Mouse (Mus musculus): Measurements from ENCODE around the gene Mertk. TPM values are rescaled to one million over a fixed set of nuclear protein-coding genes. Genes with fewer than 3 reads are reported as not detected.
"Not testable (repeated sequence)": the region's sequence is repeated elsewhere in the genome, so short reads cannot be mapped to it uniquely, and the experiment has no call there.

Mertk gene
- polyA plus RNA-seq (2016; fragmentation: Nextera tagmentation; extraction: Ambion mirVana), result 14.5 and 22.3 TPM in 2 replicates

GRCm38 (mm10) chr2:128698693-128699181 lies at the start of gene Mertk:
Mertk (plus strand) TSS chr2:128698956.
- DNase-seq (ENCODE audit: low spot score), result peak; percentile 91
- Histone ChIP-seq H3K27ac (peak within 1 kb of the TSS; percentile 92), H3K4me3 (peak within 1 kb of the TSS; percentile 76), H3K36me3 (peaks cover 33% of the 10 kb centered on the region), H3K9me3 (replicated peaks) (no peaks in the 10 kb centered on the region), H3K27me3 (ENCODE audit: low read depth, poor library complexity, severe bottlenecking) (no peaks in the 10 kb centered on the region), H3K4me1 (peaks cover 24% of the 10 kb centered on the region)
- WGBS, result under 1% methylated on average over 30 of the region's 30 CpGs

GRCm38 (mm10) chr2:128680661-128681060 lies 18.1 kb upstream of the Mertk start:
- peaks cover 100% of the 10 kb centered on the region for H3K36me3 ChIP-seq
- no peaks in the 10 kb centered on the region for H3K27me3 ChIP-seq (ENCODE audit: low read depth, poor library complexity, severe bottlenecking)
- H3K4me3 ChIP-seq, result no peak overlapping the region
- DNase-seq (ENCODE audit: low spot score), result no peak
- 86% methylated on average over 4 of the region's 4 CpGs for WGBS
- H3K27ac ChIP-seq, result no peak overlapping the region
- H3K9me3 ChIP-seq (replicated peaks), result no peaks in the 10 kb centered on the region
- peaks cover 4% of the 10 kb centered on the region for H3K4me1 ChIP-seq

DNA sequence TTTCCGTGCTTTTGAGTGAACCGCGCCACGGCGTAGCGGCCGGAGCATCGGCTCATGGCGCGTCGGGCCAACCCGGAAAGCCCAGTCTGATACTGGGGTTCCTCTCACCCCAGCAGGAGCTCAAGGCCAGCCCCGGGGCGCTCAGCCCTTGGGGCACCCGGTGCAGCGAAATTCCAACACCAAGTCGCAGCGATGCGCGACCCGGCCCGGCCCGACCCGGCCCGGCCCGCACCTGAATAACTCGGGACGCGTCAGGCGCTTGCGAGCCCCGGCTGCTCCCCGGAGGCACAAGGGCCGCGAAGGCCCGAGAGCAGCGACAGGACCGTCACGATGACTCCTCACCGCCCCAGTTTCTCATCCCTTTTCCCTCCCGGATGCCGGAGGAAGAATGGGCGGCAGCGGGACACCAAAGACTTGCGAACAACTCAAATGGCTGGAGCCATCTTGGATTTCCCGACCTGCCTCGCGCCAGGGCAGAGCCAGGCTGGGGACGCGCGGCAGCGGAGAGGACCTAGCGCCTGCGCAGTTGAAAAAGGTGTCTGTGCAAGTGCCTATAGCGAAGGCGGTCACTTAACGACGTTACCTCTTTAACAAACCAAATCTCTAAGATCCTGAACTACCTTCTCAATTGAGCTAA lies 11.7 kb upstream of the Mertk start, which contains the start of gene Anapc1:
Gene Anapc1 (minus strand): TSS at position 471 of the 637 bp plus-strand sequence.
- no peaks in the 10 kb centered on the region for H3K9me3 ChIP-seq (replicated peaks)
- H3K36me3 ChIP-seq, result peaks cover 38% of the 10 kb centered on the region
- no peaks in the 10 kb centered on the region for H3K27me3 ChIP-seq (ENCODE audit: low read depth, poor library complexity, severe bottlenecking)
- peaks cover 17% of the 10 kb centered on the region for H3K4me1 ChIP-seq
- peak; percentile 91 for DNase-seq (ENCODE audit: low spot score)
- peak within 1 kb of the TSS; percentile 96 for H3K27ac ChIP-seq
- H3K4me3 ChIP-seq, result peak within 1 kb of the TSS; percentile 76
- WGBS, result under 1% methylated on average over 58 of the region's 58 CpGs

DNA sequence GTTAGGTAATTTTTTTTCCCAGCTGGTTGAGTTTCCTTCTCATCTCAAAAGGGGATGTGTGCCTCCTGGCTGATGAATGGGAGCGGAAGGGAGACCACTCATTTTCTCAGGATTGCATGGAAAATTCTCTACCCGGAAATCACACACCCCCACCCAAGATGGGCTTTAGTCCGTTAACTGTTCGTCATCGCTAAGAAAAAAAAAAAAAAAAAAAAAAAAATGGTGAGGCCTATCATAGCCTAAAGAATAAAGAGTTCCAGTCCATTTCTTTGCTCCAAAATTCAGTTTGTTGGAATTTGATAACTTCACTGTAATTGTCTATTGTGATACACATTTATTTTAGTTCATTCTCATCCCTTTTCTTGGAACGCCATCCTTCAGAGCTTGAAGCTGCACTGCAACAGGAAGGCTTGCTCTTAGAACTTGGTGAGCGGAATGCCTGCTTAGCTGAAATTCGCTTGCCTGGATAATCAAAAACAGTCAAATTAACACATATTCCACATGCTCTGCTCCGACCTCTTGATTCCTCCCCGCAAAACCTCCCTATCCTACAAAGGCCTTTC lies 11.1 kb upstream of the Mertk start:
- no peak for DNase-seq (ENCODE audit: low spot score)
- 45% methylated on average over 10 of the region's 10 CpGs for WGBS
- Histone ChIP-seq H3K27ac (peak overlapping the region; percentile 96), H3K9me3 (replicated peaks) (no peaks in the 10 kb centered on the region), H3K36me3 (peaks cover 32% of the 10 kb centered on the region), H3K27me3 (ENCODE audit: low read depth, poor library complexity, severe bottlenecking) (no peaks in the 10 kb centered on the region), H3K4me3 (peak overlapping the region; percentile 76), H3K4me1 (peaks cover 22% of the 10 kb centered on the region)

DNA sequence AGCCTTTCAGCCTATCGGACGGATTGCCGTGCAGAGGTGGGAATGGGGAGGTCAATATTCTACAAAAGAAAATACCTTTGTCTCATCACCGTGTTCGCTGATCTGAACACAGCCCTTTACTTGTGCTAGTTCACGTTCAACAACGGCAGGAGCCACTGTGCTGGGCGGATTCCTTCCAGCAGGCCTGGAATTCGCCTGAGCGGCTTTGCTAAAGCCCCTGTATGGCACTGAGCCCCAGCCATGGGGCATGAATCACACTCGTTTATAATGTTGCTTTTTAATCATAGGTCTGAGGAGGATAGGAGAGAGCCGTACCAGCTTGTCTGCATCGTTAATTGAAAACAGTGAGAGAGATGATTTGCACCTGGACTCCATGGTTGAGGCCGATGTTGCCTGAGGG lies 6.4 kb upstream of the Mertk start:
- H3K4me1 ChIP-seq, result peaks cover 14% of the 10 kb centered on the region
- H3K27ac ChIP-seq, result peak overlapping the region; percentile 38; the same call in 1 of the 2 replicates
- H3K9me3 ChIP-seq (replicated peaks), result no peaks in the 10 kb centered on the region
- H3K36me3 ChIP-seq, result no peaks in the 10 kb centered on the region
- no peaks in the 10 kb centered on the region for H3K27me3 ChIP-seq (ENCODE audit: low read depth, poor library complexity, severe bottlenecking)
- H3K4me3 ChIP-seq, result no peak overlapping the region
- no peak for DNase-seq (ENCODE audit: low spot score)
- 65% methylated on average over 14 of the region's 14 CpGs for WGBS

DNA sequence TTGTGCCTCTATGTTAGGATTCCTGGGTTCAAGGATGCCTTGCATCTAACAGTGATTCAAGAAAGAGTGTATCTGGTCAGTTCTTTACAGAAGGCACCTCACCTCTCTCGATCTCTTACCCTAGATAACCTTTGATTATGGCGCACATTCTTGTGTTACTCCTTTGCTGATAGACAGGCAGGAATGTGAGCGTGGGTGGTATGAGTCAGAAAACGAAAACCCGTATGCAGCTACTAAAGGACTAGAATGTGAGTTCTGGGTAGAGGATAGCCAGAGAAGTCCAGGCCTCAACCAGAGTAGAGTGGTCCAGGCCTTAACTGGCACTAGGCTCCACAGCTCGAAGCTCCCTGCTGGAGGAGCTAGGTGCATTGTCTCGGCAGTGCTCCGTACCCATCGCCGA lies 6.0 kb upstream of the Mertk start:
- 91% methylated on average over 10 of the region's 10 CpGs for WGBS
- no peaks in the 10 kb centered on the region for H3K9me3 ChIP-seq (replicated peaks)
- H3K27me3 ChIP-seq (ENCODE audit: low read depth, poor library complexity, severe bottlenecking), result no peaks in the 10 kb centered on the region
- H3K36me3 ChIP-seq, result no peaks in the 10 kb centered on the region
- H3K4me1 ChIP-seq, result peaks cover 15% of the 10 kb centered on the region
- no peak overlapping the region for H3K4me3 ChIP-seq
- H3K27ac ChIP-seq, result peak overlapping the region; percentile 38
- DNase-seq (ENCODE audit: low spot score), result no peak

GRCm38 (mm10) chr2:128693236-128693635 lies 5.5 kb upstream of the Mertk start:
- 78% methylated on average over 4 of the region's 4 CpGs for WGBS
- H3K4me1 ChIP-seq, result peaks cover 16% of the 10 kb centered on the region
- H3K9me3 ChIP-seq (replicated peaks), result no peaks in the 10 kb centered on the region
- H3K27me3 ChIP-seq (ENCODE audit: low read depth, poor library complexity, severe bottlenecking), result no peaks in the 10 kb centered on the region
- no peak for DNase-seq (ENCODE audit: low spot score)
- H3K36me3 ChIP-seq, result no peaks in the 10 kb centered on the region
- H3K4me3 ChIP-seq, result no peak overlapping the region
- peak overlapping the region; percentile 38; the same call in 1 of the 2 replicates for H3K27ac ChIP-seq

GRCm38 (mm10) chr2:128693828-128694227 lies 4.9 kb upstream of the Mertk start:
- not testable (repeated sequence) for H3K27me3 ChIP-seq (ENCODE audit: low read depth, poor library complexity, severe bottlenecking); H3K27ac ChIP-seq; DNase-seq (ENCODE audit: low spot score); H3K4me3 ChIP-seq; H3K36me3 ChIP-seq; H3K9me3 ChIP-seq (replicated peaks)
- H3K4me1 ChIP-seq, result peaks cover 17% of the 10 kb centered on the region
- 83% methylated on average over 3 of the region's 3 CpGs for WGBS

GRCm38 (mm10) chr2:128694548-128694947 lies 4.2 kb upstream of the Mertk start:
- Histone ChIP-seq H3K9me3 (replicated peaks) (no peaks in the 10 kb centered on the region), H3K27ac (no peak overlapping the region), H3K4me3 (no peak overlapping the region), H3K4me1 (peaks cover 17% of the 10 kb centered on the region), H3K27me3 (ENCODE audit: low read depth, poor library complexity, severe bottlenecking) (no peaks in the 10 kb centered on the region), H3K36me3 (no peaks in the 10 kb centered on the region)
- no peak for DNase-seq (ENCODE audit: low spot score)

GRCm38 (mm10) chr2:128696426-128696825 lies 2.3 kb upstream of the Mertk start:
- Histone ChIP-seq H3K36me3 (peaks cover 12% of the 10 kb centered on the region), H3K9me3 (replicated peaks) (no peaks in the 10 kb centered on the region), H3K4me3 (no peak overlapping the region), H3K27ac (no peak overlapping the region), H3K27me3 (ENCODE audit: low read depth, poor library complexity, severe bottlenecking) (no peaks in the 10 kb centered on the region), H3K4me1 (peaks cover 27% of the 10 kb centered on the region)
- WGBS, result 87% methylated on average over 3 of the region's 3 CpGs
- no peak for DNase-seq (ENCODE audit: low spot score)

GRCm38 (mm10) chr2:128697047-128697446 lies 1.7 kb upstream of the Mertk start:
- H3K36me3 ChIP-seq, result peaks cover 18% of the 10 kb centered on the region
- WGBS, result 91% methylated on average over 1 of the region's 1 CpGs
- no peak overlapping the region for H3K27ac ChIP-seq
- no peak for DNase-seq (ENCODE audit: low spot score)
- no peaks in the 10 kb centered on the region for H3K27me3 ChIP-seq (ENCODE audit: low read depth, poor library complexity, severe bottlenecking)
- H3K4me3 ChIP-seq, result no peak overlapping the region
- H3K9me3 ChIP-seq (replicated peaks), result no peaks in the 10 kb centered on the region
- H3K4me1 ChIP-seq, result peaks cover 27% of the 10 kb centered on the region

GRCm38 (mm10) chr2:128697566-128697965 lies 1.2 kb upstream of the Mertk start:
- peaks cover 22% of the 10 kb centered on the region for H3K36me3 ChIP-seq
- peak overlapping the region; percentile 92 for H3K27ac ChIP-seq
- peaks cover 26% of the 10 kb centered on the region for H3K4me1 ChIP-seq
- H3K27me3 ChIP-seq (ENCODE audit: low read depth, poor library complexity, severe bottlenecking), result no peaks in the 10 kb centered on the region
- no peak for DNase-seq (ENCODE audit: low spot score)
- WGBS, result 59% methylated on average over 5 of the region's 5 CpGs
- peak overlapping the region; percentile 76; the same call in 1 of the 2 replicates for H3K4me3 ChIP-seq
- H3K9me3 ChIP-seq (replicated peaks), result no peaks in the 10 kb centered on the region

- Histone ChIP-seq H3K27ac (peak overlapping the region; percentile 92), H3K36me3 (peaks cover 28% of the 10 kb centered on the region), H3K4me1 (peaks cover 24% of the 10 kb centered on the region), H3K4me3 (peak overlapping the region; percentile 76), H3K9me3 (replicated peaks) (no peaks in the 10 kb centered on the region), H3K27me3 (ENCODE audit: low read depth, poor library complexity, severe bottlenecking) (no peaks in the 10 kb centered on the region)
- under 1% methylated on average over 14 of the region's 14 CpGs for WGBS
- peak; percentile 87 for DNase-seq (ENCODE audit: low spot score)
Observed at GRCm38 (mm10) chr2:128698140-128698692, 540 bp upstream of the Mertk start.

Measured in limb, embryonic 10.5 days (tissue).